Mouse (Mus musculus): Measurements from ENCODE around the gene Gas7. TPM values are rescaled to one million over a fixed set of nuclear protein-coding genes. Genes with fewer than 3 reads are reported as not detected.
A peak's percentile ranks its signal among the peaks of the same experiment; 100 is the strongest.

Gene Gas7
- polyA plus RNA-seq, 1 experiment: 3.6 TPM

DNA sequence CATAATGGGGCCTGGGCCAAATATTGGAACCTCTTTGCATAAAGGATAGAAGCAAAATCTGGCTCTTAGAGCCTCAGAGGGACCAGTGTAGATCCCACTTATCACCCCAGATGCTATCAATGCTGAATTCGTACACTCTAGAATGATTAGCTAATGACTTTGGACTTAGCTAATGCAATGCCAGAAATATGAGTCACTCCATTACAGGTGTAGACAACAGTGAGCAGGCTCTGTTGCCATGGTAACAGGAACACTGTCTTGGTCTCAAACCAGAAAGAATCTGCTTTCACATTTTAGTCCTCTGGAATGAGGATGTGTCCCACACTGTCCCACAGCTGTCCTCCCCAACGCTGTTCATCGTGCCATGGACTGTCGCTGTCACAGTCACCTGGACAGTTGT is 94.1 kb downstream of the Gas7 start:
- TF ChIP-seq CTCF (conservative IDR thresholded peaks at IDR 0.05; ENCODE audit: insufficient read depth, insufficient read length, low read depth, low read length) (no peak), POLR2A (IDR thresholded peaks at IDR 0.05; ENCODE audit: low read depth, low read length) (no peak)
- Histone ChIP-seq H3K4me3 (ENCODE audit: insufficient read depth, low read depth, low read length) (no peak overlapping the region), H3K4me1 (ENCODE audit: control insufficient read depth, insufficient read depth, low read length) (no peaks in the 10 kb centered on the region), H3K27ac (ENCODE audit: insufficient read depth, low read depth, low read length) (no peak overlapping the region), H3K27me3 (replicated peaks; ENCODE audit: control insufficient read depth, insufficient read depth, low read length) (no peaks in the 10 kb centered on the region), H3K36me3 (ENCODE audit: control insufficient read depth, insufficient read depth, low read length) (no peaks in the 10 kb centered on the region)
- WGBS: 69% methylated on average over 4 of the region's 4 CpGs
- no peak for DNase-seq

DNA sequence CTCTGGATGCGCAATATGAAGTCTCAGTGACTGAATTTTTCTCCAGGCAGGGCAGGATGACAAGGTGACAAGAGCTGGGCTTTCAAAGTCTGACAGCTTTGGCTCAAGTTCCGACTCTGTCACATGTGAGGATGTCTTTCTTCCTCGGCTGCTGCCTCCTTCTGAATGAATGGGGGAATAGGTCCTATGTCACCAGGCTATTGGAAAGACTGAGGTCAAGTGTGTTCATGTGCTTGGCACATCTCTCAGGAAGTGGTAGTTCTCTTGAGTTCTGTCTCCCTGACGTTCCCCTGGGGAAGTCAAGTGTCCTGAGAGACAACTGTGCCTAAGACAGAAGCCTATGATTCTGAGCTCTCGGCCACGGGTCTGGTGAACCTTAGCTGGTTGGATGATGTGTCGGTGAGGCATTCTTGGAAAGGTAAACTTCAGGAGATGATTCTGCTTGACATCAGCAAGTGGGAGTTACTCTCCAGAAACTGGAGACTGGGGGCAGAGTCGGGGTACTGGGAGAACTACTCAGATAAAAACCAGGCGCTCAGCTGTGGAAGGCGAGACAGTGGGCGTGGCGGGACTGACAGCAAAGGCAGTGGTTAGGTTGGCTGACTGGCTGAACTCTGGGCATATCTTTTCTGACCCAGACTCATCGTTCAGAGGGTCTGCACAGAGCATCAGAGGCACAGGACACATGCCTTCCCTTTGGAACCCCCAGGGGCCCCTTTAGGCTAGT is 94.7 kb downstream of the Gas7 start:
- Histone ChIP-seq H3K4me3 (ENCODE audit: insufficient read depth, low read depth, low read length) (no peak overlapping the region), H3K27me3 (replicated peaks; ENCODE audit: control insufficient read depth, insufficient read depth, low read length) (no peaks in the 10 kb centered on the region), H3K4me1 (ENCODE audit: control insufficient read depth, insufficient read depth, low read length) (no peaks in the 10 kb centered on the region), H3K36me3 (ENCODE audit: control insufficient read depth, insufficient read depth, low read length) (no peaks in the 10 kb centered on the region), H3K27ac (ENCODE audit: insufficient read depth, low read depth, low read length) (no peak overlapping the region)
- no peak for TF ChIP-seq POLR2A (IDR thresholded peaks at IDR 0.05; ENCODE audit: low read depth, low read length)
- no peak for TF ChIP-seq CTCF (conservative IDR thresholded peaks at IDR 0.05; ENCODE audit: insufficient read depth, insufficient read length, low read depth, low read length)
- peak; percentile 38 for DNase-seq
- 40% methylated on average over 13 of the region's 13 CpGs for WGBS

DNA sequence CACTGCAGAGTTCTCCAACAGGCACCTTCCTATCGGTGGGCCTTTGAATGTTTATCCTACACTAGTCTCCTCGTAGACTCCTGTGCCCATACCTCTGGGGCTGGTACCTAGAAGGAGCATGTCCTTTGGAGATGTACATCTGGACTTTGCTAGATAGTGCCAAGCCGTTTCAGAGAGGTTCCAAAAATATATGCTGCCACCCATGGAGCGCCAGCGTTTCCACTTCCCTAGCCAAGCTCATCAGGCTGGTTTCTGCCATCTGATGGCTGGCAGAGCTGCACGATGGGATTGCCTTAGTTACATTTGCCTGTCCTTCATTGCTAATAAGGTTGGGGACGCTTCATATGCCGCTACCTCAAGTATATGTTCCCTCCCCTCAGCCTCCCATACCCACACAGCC is 97.2 kb downstream of the Gas7 start:
- no peaks in the 10 kb centered on the region for H3K27me3 ChIP-seq (replicated peaks; ENCODE audit: control insufficient read depth, insufficient read depth, low read length)
- DNase-seq: no peak
- H3K4me1 ChIP-seq (ENCODE audit: control insufficient read depth, insufficient read depth, low read length): peaks cover 2% of the 10 kb centered on the region; the same call in 1 of the 2 replicates
- H3K27ac ChIP-seq (ENCODE audit: insufficient read depth, low read depth, low read length): no peak overlapping the region
- 89% methylated on average over 8 of the region's 8 CpGs for WGBS
- H3K4me3 ChIP-seq (ENCODE audit: insufficient read depth, low read depth, low read length): no peak overlapping the region
- no peaks in the 10 kb centered on the region for H3K36me3 ChIP-seq (ENCODE audit: control insufficient read depth, insufficient read depth, low read length)
- TF ChIP-seq CTCF (conservative IDR thresholded peaks at IDR 0.05; ENCODE audit: insufficient read depth, insufficient read length, low read depth, low read length): no peak

DNA sequence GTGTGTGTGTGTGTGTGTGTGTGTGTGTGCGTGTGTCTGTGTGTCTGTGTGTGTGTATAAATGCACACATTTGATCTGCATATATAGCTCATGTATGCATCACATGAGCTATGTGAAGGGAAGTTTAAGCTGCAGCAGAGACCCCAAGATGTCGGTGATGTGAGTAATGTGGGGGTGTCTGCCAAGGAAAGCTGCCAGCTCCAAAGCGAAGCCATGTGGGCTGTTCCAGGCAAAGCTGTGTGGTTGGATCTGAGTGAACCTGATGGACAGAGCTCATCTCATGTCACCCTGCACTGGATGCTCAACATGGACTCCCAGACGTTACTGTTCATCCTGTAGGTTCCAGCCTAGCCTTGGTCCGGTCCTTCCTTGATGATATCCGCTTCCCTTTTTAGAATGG is 99.0 kb downstream of the Gas7 start:
- WGBS: 94% methylated on average over 6 of the region's 6 CpGs
- no peaks in the 10 kb centered on the region for H3K36me3 ChIP-seq (ENCODE audit: control insufficient read depth, insufficient read depth, low read length)
- TF ChIP-seq POLR2A (IDR thresholded peaks at IDR 0.05; ENCODE audit: low read depth, low read length) (no peak), CTCF (conservative IDR thresholded peaks at IDR 0.05; ENCODE audit: insufficient read depth, insufficient read length, low read depth, low read length) (no peak)
- H3K4me1 ChIP-seq (ENCODE audit: control insufficient read depth, insufficient read depth, low read length): peaks cover 2% of the 10 kb centered on the region; the same call in 1 of the 2 replicates
- no peak overlapping the region for H3K27ac ChIP-seq (ENCODE audit: insufficient read depth, low read depth, low read length)
- no peak for DNase-seq
- no peak overlapping the region for H3K4me3 ChIP-seq (ENCODE audit: insufficient read depth, low read depth, low read length)
- no peaks in the 10 kb centered on the region for H3K27me3 ChIP-seq (replicated peaks; ENCODE audit: control insufficient read depth, insufficient read depth, low read length)

DNA sequence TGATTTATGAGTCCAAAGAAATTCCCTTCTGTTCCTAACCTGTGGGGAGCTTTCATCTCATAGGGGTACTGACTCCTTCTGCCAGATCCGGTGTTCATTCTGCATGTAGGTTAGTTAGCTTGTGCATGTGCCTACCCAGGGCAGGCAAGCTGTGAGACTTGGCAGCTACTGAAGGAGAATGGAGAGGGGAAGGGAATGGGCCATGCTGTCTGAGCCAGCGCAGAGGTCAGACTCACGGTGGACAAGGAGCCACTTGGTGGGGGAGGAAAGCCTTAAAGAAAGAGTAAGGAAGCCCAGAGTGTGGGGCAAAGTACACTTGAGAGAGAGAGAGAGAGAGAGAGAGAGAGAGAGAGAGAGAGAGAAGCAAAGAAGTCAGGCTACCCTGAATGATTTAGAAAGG is 101.1 kb downstream of the Gas7 start:
- no peaks in the 10 kb centered on the region for H3K36me3 ChIP-seq (ENCODE audit: control insufficient read depth, insufficient read depth, low read length)
- DNase-seq: peak; percentile 53
- WGBS: 47% methylated on average over 3 of the region's 3 CpGs
- H3K27ac ChIP-seq (ENCODE audit: insufficient read depth, low read depth, low read length): no peak overlapping the region
- H3K27me3 ChIP-seq (replicated peaks; ENCODE audit: control insufficient read depth, insufficient read depth, low read length): no peaks in the 10 kb centered on the region
- TF ChIP-seq CTCF (conservative IDR thresholded peaks at IDR 0.05; ENCODE audit: insufficient read depth, insufficient read length, low read depth, low read length) (no peak), POLR2A (IDR thresholded peaks at IDR 0.05; ENCODE audit: low read depth, low read length) (no peak)
- peaks cover 2% of the 10 kb centered on the region; the same call in 1 of the 2 replicates for H3K4me1 ChIP-seq (ENCODE audit: control insufficient read depth, insufficient read depth, low read length)
- H3K4me3 ChIP-seq (ENCODE audit: insufficient read depth, low read depth, low read length): no peak overlapping the region

DNA sequence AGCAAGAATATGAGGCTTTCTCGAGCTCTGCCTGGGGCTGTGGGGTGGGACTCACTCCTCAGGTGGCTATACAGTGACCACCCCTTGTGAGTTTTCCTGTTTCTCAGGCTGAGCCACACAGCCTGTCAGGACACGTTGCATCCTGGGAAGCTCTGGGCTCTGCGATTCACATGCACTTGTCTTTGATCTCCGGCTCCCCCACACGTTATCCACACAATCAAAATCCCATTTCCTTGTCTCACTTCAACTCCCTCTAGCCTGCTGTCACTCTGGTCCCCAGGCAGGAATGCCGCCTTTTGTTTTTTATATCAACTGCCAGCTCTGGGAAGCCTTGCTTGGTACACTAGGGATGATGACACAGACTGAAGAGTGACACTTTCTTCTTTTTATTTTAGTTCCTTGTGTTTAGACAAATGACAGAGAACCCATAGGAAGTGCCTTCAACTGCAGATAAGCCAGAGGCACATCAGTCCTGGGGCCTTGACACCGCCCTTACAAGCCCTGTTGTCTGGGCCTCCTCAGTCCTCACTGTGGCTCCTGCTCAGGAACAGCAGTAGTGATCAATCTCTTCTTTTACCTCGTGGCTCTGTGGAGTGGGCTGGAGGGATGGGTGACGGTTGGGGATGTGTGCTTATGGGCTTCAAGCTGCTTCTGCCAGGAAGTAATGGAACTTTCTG is 103.7 kb downstream of the Gas7 start:
- TF ChIP-seq CTCF (conservative IDR thresholded peaks at IDR 0.05; ENCODE audit: insufficient read depth, insufficient read length, low read depth, low read length): no peak
- TF ChIP-seq POLR2A (IDR thresholded peaks at IDR 0.05; ENCODE audit: low read depth, low read length): no peak

DNA sequence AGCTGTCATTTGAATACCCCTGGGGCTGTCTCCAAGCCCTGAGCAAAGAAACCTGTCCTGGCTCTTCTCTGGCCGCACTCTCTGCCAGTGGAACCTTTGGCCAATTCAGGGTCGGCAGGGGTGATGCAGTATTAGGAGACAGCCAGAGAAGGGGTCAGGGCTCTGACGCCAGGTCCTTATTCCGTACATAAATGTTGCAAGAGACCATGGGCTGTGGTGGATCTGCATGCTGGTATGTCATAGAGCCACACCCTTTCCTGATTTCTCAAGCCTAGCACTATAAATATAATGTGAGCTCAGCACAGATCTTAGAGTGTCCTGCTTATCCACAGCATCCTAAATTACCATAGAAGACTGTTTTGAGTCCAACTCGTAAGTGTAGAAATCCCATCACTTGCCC is 104.3 kb downstream of the Gas7 start:
- 70% methylated on average over 5 of the region's 5 CpGs for WGBS
- Histone ChIP-seq H3K27ac (ENCODE audit: insufficient read depth, low read depth, low read length) (no peak overlapping the region), H3K4me1 (ENCODE audit: control insufficient read depth, insufficient read depth, low read length) (peaks cover 2% of the 10 kb centered on the region; the same call in 1 of the 2 replicates), H3K4me3 (ENCODE audit: insufficient read depth, low read depth, low read length) (no peak overlapping the region), H3K27me3 (replicated peaks; ENCODE audit: control insufficient read depth, insufficient read depth, low read length) (no peaks in the 10 kb centered on the region), H3K36me3 (ENCODE audit: control insufficient read depth, insufficient read depth, low read length) (no peaks in the 10 kb centered on the region)
- DNase-seq: peak; percentile 34
- TF ChIP-seq CTCF (conservative IDR thresholded peaks at IDR 0.05; ENCODE audit: insufficient read depth, insufficient read length, low read depth, low read length): no peak
- TF ChIP-seq POLR2A (IDR thresholded peaks at IDR 0.05; ENCODE audit: low read depth, low read length): no peak

More for the DNA sequence above, 103.7 kb downstream of the Gas7 start:
- peak; percentile 27 for DNase-seq
- Histone ChIP-seq H3K4me3 (ENCODE audit: insufficient read depth, low read depth, low read length) (no peak overlapping the region), H3K36me3 (ENCODE audit: control insufficient read depth, insufficient read depth, low read length) (no peaks in the 10 kb centered on the region), H3K27me3 (replicated peaks; ENCODE audit: control insufficient read depth, insufficient read depth, low read length) (no peaks in the 10 kb centered on the region), H3K4me1 (ENCODE audit: control insufficient read depth, insufficient read depth, low read length) (peaks cover 2% of the 10 kb centered on the region; the same call in 1 of the 2 replicates), H3K27ac (ENCODE audit: insufficient read depth, low read depth, low read length) (no peak overlapping the region)
- 42% methylated on average over 9 of the region's 9 CpGs for WGBS
